Mouse (Mus musculus) CD4-positive helper T cell, adult 2 months (primary cell): Measurements from ENCODE around the gene Ubn1.

Experiments used
- DNase-seq: peaks from one replicate; pipeline ENCODE4 v3.0.0-alpha.2; 2012; ENCODE audit warnings: low read depth, missing footprints, low spot score

Gene Ubn1

DNA sequence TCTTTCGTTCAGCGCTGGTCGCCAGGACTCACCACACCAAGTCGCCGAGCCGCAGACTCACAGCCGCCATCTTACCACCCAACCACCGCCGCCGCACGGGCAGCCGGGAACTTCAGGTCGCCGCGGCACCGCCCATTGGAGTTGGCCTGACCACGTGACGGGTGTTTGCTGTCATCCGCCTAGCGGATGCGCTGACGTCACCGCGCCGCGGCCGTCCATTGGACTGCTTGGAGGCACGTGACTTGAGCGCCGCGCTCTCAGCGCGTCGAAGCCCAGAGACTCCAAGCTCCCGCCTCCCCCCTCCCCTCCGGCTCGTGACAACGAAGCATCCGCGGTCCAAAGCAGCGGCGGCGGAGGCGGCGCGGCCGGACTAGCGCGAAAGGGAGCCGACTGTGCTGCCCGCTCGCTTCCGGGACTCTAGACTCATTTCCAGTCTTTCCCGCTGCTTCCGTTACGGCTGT is at the start of gene Ubn1, which contains the start of gene Glyr1:
TSS of gene Ubn1 (plus strand) at position 284 of the 461 bp plus-strand sequence.
TSS of gene Glyr1 (minus strand) at position 90 of the 461 bp plus-strand sequence.
- DNase-seq: peak; percentile 100

DNA sequence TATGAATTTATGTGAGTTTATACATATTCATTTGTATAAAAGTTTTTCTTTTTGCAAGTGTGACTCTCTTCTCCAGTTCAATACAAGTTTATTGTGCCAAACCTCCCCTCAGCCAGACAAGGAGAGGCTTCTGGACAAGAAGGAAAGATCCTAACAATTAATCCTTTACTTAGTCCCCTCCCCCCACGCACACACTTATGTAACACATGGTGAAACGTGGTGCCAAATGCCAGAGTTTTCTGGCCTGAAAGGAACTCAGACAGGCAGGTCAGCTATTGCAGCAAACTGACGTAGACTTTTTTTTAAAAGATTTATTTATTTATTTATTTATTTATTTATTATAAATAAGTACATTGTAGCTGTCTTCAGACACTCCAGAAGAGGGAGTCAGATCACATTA is 49.2 kb upstream of the Ubn1 start:
- no peak for DNase-seq

DNA sequence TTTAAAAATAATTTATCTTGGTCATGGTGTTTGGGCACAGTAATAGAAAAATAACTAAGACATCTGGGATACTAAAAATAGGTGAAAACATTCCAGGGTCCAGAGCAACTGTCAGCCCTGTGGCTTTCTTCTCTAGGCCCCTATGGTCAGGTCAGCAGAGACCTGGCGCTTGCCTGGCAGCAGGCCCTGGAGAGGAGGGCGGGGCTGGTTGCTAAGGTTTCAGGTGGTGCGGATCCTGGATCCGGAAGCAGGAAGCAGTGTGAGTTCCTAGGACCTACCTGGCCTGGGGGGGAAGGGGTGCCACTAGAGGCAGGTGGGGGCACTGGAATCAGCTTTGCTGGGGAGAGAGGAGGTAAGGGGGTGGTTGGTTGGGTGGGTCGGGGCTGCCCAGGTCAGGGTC is 42.8 kb upstream of the Ubn1 start, which contains the start of gene Smim22:
TSS of gene Smim22 (plus strand) at position 222 of the 400 bp plus-strand sequence.
- DNase-seq: no peak

- no peak for DNase-seq
Observed at GRCm38 (mm10) chr16:5007492-5007891, 42.4 kb upstream of the Ubn1 start.

DNA sequence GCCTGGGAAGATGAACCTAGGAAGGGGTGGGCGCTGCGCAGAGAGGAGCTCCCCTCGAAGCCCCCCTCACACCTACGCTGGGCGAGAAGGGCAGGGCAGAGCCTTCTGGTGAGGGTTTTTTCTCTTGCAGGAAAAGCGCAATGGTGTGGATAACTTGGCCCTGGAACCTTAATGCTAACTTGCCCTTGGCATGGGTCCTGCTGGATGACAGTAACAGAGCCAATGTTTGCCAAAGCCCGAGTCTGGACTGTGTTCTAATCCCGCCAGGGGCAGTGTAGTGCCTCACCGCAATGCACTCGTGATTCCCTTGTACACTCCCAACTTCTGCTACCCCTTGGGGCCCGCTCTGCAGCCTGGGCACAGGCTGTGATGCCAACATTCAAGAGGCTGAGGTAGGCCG is 41.8 kb upstream of the Ubn1 start:
- DNase-seq: no peak

GRCm38 (mm10) chr16:5010371-5010935 is 39.4 kb upstream of the Ubn1 start:
- DNase-seq: no peak

GRCm38 (mm10) chr16:5011285-5011684 is 38.6 kb upstream of the Ubn1 start:
- no peak for DNase-seq

GRCm38 (mm10) chr16:5012036-5013005 is 37.5 kb upstream of the Ubn1 start:
- DNase-seq: no peak

GRCm38 (mm10) chr16:5013054-5013838 is 36.6 kb upstream of the Ubn1 start, which contains the start of gene Rogdi:
Rogdi (minus strand) TSS chr16:5013553.
- peak; percentile 97 for DNase-seq

DNA sequence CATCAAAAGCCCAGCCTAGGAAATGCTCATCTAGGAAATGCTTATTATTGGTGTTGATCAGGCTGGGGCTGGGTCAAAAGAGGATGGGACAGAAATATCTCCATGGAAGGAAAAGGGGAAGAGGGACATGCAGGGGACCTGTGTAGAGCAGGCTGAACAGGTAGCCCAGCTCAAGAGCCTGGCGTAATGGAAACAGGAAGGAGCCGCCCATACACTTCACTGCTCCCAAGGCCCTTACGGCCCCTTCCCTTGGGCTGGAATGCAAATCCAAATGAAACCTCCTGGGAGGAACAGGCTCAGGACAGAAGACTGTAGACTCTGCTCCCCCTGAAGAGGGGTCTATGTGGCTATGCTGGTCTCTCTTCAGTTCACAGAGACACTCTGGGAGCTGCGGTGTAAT is 35.3 kb upstream of the Ubn1 start:
- no peak for DNase-seq

DNA sequence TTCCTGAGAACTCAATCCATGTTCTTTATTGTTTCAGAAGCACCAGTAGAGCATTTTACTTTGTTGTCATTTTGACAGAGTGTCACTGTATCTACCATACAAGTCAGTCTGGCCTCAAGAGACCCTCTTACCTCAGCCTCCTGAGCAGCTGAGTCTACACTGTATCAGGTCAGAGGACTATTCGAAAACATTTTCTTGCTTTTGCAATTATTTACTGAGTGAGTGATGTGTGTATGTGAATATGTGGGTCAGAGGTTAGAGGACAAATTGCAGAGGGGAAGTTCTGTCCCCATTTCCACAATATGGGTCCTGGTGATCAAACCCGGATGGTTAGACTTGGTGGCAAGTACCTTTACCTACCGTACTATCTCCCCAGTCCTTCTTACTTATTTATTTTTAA is 25.8 kb upstream of the Ubn1 start:
- DNase-seq: no peak

- peak; percentile 51 for DNase-seq
Observed at GRCm38 (mm10) chr16:5029847-5030246, 20.0 kb upstream of the Ubn1 start.

GRCm38 (mm10) chr16:5035591-5035990 is 14.3 kb upstream of the Ubn1 start:
- DNase-seq: no peak

GRCm38 (mm10) chr16:5036649-5037234 is 13.1 kb upstream of the Ubn1 start:
- no peak for DNase-seq

- no peak for DNase-seq
Observed at GRCm38 (mm10) chr16:5045322-5045721, 4.5 kb upstream of the Ubn1 start.

DNA sequence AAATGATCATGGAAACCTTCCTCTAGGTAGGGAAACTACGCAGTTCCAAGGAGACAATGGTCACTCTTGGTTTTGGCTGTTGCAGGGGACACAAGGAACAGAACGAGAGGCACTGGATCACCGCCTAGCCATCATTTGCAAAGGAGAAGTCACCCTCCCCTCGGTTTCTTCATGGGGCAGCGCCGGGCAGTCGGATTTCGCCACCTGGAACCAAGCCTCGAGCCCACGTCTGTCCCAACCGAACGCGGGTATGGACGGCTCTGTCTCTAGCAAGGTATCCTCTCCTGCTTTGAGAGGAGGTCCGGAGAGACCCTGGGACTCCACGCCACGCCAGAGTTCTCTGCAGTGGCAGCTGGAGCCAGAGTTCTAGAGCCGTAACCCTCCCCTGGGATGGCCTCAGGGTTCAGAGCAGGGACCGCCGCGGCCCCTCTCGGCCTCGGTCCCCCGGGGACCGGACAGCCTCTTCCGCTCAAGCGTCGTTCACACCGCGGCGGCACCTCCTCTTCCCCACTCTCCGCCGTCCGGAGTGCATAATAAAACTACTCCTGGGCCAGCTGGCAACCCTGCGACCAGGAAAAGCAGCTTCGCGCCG is 579 bp upstream of the Ubn1 start:
- peak; percentile 29 for DNase-seq

DNA sequence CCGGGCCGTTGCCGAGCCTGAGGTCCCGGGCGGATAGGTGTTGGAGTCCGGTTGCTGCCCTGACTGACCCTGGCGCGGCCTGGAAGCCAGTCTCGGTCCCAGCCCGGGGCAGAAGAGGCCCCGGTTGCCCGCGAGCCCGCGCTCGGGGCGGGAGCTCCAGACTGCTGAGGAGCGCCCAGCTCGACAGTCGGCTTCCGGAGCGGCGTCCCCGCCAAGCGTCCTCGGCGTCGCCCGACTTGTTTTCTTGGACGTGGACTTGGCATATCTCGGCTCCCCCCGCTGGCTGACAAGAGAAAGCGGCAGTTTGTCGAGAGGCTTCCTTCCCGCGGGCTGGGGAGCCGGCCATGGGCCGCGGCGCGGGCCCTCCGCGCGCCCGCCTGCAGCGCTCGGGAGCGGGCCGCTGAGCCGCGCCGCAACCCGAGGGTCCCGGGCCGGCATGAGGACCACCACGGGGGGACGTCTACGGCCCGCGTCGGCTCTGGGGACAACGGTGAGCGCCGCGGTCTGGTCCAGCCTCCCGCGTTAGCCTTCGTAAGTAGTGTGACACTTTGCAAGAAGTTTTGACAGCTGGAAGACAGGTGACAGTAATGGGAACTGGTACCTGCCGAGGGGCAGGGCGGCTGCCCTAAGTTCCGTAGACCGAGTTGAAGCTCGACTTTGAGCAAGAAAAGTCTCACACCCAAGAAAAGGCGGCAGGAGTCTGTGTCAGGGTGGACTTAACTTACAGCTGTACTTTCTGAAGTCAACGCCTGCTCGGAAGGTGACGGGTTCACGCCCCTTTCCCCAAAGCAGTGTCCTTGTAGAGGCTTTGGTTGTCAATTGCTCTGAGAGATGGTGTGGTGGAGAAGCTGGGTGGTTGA is 624 bp downstream of the Ubn1 start:
- DNase-seq: peak; percentile 89

DNA sequence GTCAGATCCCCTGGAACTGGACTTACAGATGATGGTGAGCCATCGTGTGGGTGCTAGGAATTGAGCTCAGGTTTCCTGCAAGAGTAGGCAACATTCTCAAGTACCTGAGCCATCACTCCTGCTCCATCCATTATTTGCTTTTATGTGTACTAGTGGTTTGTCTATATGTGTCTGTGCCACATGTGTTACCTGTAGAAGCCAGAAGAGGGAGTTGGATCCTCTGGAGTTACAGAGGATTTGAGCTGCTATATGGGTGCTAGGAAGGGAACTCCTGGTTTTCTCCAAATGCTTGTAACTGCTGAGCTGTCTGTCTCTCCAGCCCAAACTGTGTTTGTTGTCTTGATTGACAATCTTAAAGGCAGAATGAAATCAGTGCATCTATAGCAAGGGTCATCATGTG is 8.3 kb downstream of the Ubn1 start:
- DNase-seq: peak; percentile 12

GRCm38 (mm10) chr16:5063472-5063871 is 13.6 kb downstream of the Ubn1 start:
- no peak for DNase-seq

DNA sequence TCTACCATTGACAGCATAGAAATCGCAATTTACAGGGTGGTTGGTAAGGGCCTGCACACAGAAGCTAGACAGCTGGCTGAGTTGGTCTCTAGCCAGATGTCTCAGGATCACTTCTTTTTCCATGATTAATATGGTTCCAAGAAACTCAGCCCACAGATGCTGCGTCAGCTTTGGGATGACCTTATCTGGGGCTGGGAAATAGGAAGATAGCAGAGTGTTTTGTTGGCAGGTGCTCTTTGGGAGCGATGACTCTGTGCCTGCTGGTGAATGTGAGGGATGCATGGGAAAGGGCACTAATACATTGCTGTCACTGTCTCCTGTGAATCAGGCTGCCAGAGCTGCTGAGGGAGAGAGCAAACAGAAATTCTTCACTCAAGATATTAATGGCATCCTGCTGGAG is 20.5 kb downstream of the Ubn1 start:
- no peak for DNase-seq
